Mouse (Mus musculus): ENCODE measurements around the gene Klf16. TPM values are rescaled to one million over a fixed set of nuclear protein-coding genes. Genes with fewer than 3 reads are reported as not detected.
A peak's percentile ranks its signal among the peaks of the same experiment; 100 is the strongest.

Klf16 gene
- polyA plus RNA-seq, 1 experiment, result 7.7 TPM

GRCm38 (mm10) chr10:80568876-80569275 lies 8.2 kb downstream of the Klf16 start:
- no peak overlapping the region for H3K27ac ChIP-seq (ENCODE audit: insufficient read depth, low read depth, low read length)
- peaks cover 23% of the 10 kb centered on the region for H3K4me1 ChIP-seq (ENCODE audit: control insufficient read depth, insufficient read depth, low read length)

GRCm38 (mm10) chr10:80566375-80567092 lies 10.6 kb downstream of the Klf16 start:
- no peak overlapping the region for H3K4me3 ChIP-seq (ENCODE audit: insufficient read depth, low read length)
- TF ChIP-seq POLR2A (IDR thresholded peaks at IDR 0.05; ENCODE audit: borderline replicate concordance, low read depth, low read length), result no peak
- peak; percentile 85 for TF ChIP-seq CTCF (IDR thresholded peaks at IDR 0.05; ENCODE audit: low read depth, low read length)
- peaks cover 24% of the 10 kb centered on the region for H3K4me1 ChIP-seq (ENCODE audit: control insufficient read depth, insufficient read depth, low read length)
- no peak overlapping the region for H3K27ac ChIP-seq (ENCODE audit: insufficient read depth, low read depth, low read length)

More at GRCm38 (mm10) chr10:80568876-80569275, 8.2 kb downstream of the Klf16 start:
- H3K4me3 ChIP-seq (ENCODE audit: insufficient read depth, low read length), result no peak overlapping the region
- TF ChIP-seq POLR2A (IDR thresholded peaks at IDR 0.05; ENCODE audit: borderline replicate concordance, low read depth, low read length), result no peak
- TF ChIP-seq CTCF (IDR thresholded peaks at IDR 0.05; ENCODE audit: low read depth, low read length), result no peak

- peak; percentile 79 for TF ChIP-seq CTCF (IDR thresholded peaks at IDR 0.05; ENCODE audit: low read depth, low read length)
- peak; percentile 28; the same call in 1 of the 2 replicates for TF ChIP-seq POLR2A (IDR thresholded peaks at IDR 0.05; ENCODE audit: borderline replicate concordance, low read depth, low read length)
- peak within 1 kb of the TSS; percentile 100 for H3K4me3 ChIP-seq (ENCODE audit: insufficient read depth, low read length)
- H3K27ac ChIP-seq (ENCODE audit: insufficient read depth, low read depth, low read length), result peak within 1 kb of the TSS; percentile 86
- peaks cover 28% of the 10 kb centered on the region for H3K4me1 ChIP-seq (ENCODE audit: control insufficient read depth, insufficient read depth, low read length)
These were observed 15.8 kb downstream of the Klf16 start, which contains the start of gene Rexo1 for GRCm38 (mm10) chr10:80561116-80561944. Gene Rexo1, minus strand, starts transcription at chr10:80561560.

GRCm38 (mm10) chr10:80560621-80561020 lies 16.5 kb downstream of the Klf16 start:
- Histone ChIP-seq H3K4me1 (ENCODE audit: control insufficient read depth, insufficient read depth, low read length) (peaks cover 28% of the 10 kb centered on the region), H3K27ac (ENCODE audit: insufficient read depth, low read depth, low read length) (peak overlapping the region; percentile 46)

GRCm38 (mm10) chr10:80559431-80559830 lies 17.7 kb downstream of the Klf16 start:
- Histone ChIP-seq H3K27ac (ENCODE audit: insufficient read depth, low read depth, low read length) (no peak overlapping the region), H3K4me3 (ENCODE audit: insufficient read depth, low read length) (peak overlapping the region; percentile 11; the same call in 1 of the 2 replicates), H3K4me1 (ENCODE audit: control insufficient read depth, insufficient read depth, low read length) (peaks cover 28% of the 10 kb centered on the region)
- TF ChIP-seq POLR2A (IDR thresholded peaks at IDR 0.05; ENCODE audit: borderline replicate concordance, low read depth, low read length) (no peak), CTCF (IDR thresholded peaks at IDR 0.05; ENCODE audit: low read depth, low read length) (no peak)

More at GRCm38 (mm10) chr10:80560621-80561020, 16.5 kb downstream of the Klf16 start:
- H3K4me3 ChIP-seq (ENCODE audit: insufficient read depth, low read length), result peak overlapping the region; percentile 100
- TF ChIP-seq CTCF (IDR thresholded peaks at IDR 0.05; ENCODE audit: low read depth, low read length) (no peak), POLR2A (IDR thresholded peaks at IDR 0.05; ENCODE audit: borderline replicate concordance, low read depth, low read length) (no peak)

GRCm38 (mm10) chr10:80557346-80557965 lies 19.7 kb downstream of the Klf16 start:
- TF ChIP-seq POLR2A (IDR thresholded peaks at IDR 0.05; ENCODE audit: borderline replicate concordance, low read depth, low read length), result no peak
- peak; percentile 80 for TF ChIP-seq CTCF (IDR thresholded peaks at IDR 0.05; ENCODE audit: low read depth, low read length)
- Histone ChIP-seq H3K27ac (ENCODE audit: insufficient read depth, low read depth, low read length) (no peak overlapping the region), H3K4me1 (ENCODE audit: control insufficient read depth, insufficient read depth, low read length) (peaks cover 27% of the 10 kb centered on the region), H3K4me3 (ENCODE audit: insufficient read depth, low read length) (no peak overlapping the region)

- H3K4me1 ChIP-seq (ENCODE audit: control insufficient read depth, insufficient read depth, low read length), result peaks cover 15% of the 10 kb centered on the region
- H3K4me3 ChIP-seq (ENCODE audit: insufficient read depth, low read length), result no peak overlapping the region
- no peak for TF ChIP-seq CTCF (IDR thresholded peaks at IDR 0.05; ENCODE audit: low read depth, low read length)
- TF ChIP-seq POLR2A (IDR thresholded peaks at IDR 0.05; ENCODE audit: borderline replicate concordance, low read depth, low read length), result no peak
- H3K27ac ChIP-seq (ENCODE audit: insufficient read depth, low read depth, low read length), result no peak overlapping the region
These were observed 23.1 kb downstream of the Klf16 start for GRCm38 (mm10) chr10:80553997-80554396.

- no peak overlapping the region for H3K27ac ChIP-seq (ENCODE audit: insufficient read depth, low read depth, low read length)
- H3K4me1 ChIP-seq (ENCODE audit: control insufficient read depth, insufficient read depth, low read length), result peaks cover 11% of the 10 kb centered on the region
- TF ChIP-seq CTCF (IDR thresholded peaks at IDR 0.05; ENCODE audit: low read depth, low read length) (no peak), POLR2A (IDR thresholded peaks at IDR 0.05; ENCODE audit: borderline replicate concordance, low read depth, low read length) (no peak)
- H3K4me3 ChIP-seq (ENCODE audit: insufficient read depth, low read length), result no peak overlapping the region
These were observed 23.5 kb downstream of the Klf16 start for GRCm38 (mm10) chr10:80553575-80553974.

GRCm38 (mm10) chr10:80552364-80552763 lies 24.8 kb downstream of the Klf16 start:
- Histone ChIP-seq H3K4me1 (ENCODE audit: control insufficient read depth, insufficient read depth, low read length) (no peaks in the 10 kb centered on the region; the same call in 1 of the 2 replicates), H3K27ac (ENCODE audit: insufficient read depth, low read depth, low read length) (no peak overlapping the region), H3K4me3 (ENCODE audit: insufficient read depth, low read length) (no peak overlapping the region)
- TF ChIP-seq CTCF (IDR thresholded peaks at IDR 0.05; ENCODE audit: low read depth, low read length) (no peak), POLR2A (IDR thresholded peaks at IDR 0.05; ENCODE audit: borderline replicate concordance, low read depth, low read length) (no peak)

All from bone marrow macrophage, adult 2 months (primary cell).